Mouse (Mus musculus) thymus, postnatal 14 days (tissue): Measurements from ENCODE around the gene Kcnh7.

Experiments used
- DNase-seq: peaks from one replicate; pipeline ENCODE4 v3.0.0; 2021

Kcnh7 gene

DNA sequence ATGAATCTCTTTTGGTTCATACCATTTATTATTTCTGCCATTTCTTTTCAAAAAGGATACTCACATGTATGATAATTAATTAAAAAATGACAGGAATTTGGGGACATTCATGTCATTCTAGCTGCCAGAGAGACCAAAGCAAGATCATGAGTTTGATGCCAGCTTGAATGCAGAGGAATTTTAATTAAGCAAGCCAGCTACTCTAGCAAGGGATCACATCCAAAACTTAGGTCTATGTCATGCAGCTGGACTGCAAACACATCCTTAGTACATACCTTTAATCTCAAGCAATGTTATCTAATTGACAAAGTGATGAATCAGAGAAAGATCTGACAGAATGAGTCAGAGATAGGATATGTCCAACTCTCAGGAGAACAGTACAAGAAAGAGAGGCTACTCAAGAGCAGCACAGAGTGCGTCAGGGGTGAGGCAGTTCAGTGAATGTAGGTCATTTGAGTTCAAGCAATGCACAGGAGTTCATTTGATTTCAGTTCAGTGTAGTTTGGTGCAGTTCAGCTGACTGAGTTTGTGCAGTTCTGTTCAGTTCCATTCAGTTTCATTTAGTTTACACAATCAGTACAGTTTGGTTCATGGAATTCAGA, 248.7 kb downstream of the Kcnh7 start:
- DNase-seq: no peak

DNA sequence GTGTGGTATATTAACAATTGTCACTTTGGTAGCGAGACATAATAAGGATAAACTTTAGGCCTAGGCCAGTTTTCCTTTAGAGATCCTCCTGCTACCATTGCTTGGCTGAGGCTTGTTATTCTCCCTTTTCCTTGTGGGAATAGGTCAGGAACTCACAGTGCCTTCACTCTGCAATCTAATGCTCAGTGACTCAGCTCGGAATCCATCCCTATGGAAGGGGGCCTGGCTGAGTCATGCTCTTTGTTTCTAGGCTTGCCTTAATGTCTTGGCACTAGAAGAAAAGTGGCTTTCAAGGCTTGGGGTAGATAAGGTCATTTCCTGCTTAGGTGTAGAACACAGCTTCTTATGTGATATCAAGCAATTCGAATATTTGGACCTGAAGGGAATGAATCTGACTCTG, 255.6 kb downstream of the Kcnh7 start:
- no peak for DNase-seq

DNA sequence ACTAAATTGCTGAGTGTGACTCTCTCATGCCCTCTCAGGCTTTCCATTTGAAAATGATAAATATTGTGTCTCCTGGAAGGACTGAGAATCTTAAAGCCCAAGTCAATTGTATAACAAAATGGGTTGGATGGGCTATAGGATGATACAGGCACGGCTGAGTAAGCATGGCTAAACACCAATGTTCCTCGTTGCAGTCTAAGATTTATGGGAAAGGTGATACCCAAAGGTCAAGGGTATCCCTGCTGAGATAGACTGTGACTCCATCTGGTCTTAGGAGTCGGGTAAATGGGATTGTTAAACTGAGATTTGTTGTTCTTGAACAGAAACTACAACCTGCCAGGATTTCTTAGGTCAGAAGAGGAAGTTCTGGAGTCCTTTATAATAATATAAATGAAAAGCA, 256.0 kb downstream of the Kcnh7 start:
- no peak for DNase-seq

GRCm38 (mm10) chr2:62923803-62924202, 260.3 kb downstream of the Kcnh7 start:
- no peak for DNase-seq

GRCm38 (mm10) chr2:62907688-62908087, 276.4 kb downstream of the Kcnh7 start:
- DNase-seq: no peak

DNA sequence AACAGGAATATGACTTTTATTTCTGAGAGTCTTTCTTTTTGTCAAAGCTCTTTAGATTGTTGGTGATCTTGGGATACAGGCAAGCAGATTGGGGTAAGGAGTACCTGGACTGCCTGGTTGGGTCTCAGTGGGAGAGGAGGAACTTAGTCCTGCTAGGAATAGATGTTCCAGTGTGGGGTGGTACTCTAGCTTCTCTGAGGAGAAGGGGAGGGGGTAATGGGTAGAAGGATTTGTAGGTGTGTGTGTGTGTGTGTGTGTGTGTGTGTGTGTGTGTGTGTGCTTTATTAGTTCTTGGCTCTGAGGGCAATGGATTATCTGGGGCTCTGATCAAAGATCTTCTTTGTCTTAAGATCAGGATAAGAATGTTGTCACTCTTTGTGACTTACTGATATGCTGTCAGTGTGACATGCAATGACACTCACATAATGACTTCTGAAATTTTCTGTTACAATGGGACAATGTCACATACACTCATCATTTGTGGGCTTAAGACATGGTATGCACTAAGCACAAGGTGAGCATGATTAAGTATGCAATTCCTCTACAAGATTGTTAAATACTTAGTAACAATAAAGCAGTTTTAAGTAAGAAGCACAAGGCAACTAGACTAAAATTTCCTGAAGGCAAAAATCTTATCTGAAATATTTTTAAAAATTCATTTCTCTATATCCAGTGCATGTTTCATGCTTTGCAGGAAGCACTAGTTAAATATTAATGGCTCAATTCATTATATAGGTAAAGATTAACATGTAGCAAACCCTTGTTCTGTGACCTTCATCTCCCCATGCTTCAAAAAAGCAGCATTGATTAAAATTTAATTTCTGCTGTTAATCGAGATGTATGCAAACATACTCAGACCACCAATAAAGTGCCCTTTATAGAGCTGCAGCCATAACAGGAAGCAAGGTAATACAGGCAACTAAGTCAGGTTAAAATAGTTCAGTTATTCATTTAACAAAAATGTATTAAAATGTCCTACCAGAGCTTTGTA, 281.4 kb downstream of the Kcnh7 start:
- no peak for DNase-seq

DNA sequence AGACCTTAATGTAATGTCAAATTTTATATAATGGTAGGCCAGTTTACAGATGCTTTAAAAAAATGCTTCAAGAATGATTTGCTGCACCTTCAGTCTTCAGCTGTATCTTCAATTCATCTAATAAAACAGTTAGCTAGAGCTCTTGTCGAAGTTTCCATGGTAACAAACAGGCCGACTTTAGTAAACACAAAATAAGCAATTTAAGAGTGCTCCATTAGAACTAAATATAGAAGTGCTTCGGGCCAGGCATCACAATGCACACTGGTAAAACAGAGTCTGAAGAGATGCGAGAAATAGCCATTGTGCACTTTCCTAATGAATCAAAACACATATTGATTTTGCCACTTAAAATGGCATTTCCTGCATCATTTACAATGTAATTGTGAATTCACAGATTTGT, 305.3 kb downstream of the Kcnh7 start:
- no peak for DNase-seq

DNA sequence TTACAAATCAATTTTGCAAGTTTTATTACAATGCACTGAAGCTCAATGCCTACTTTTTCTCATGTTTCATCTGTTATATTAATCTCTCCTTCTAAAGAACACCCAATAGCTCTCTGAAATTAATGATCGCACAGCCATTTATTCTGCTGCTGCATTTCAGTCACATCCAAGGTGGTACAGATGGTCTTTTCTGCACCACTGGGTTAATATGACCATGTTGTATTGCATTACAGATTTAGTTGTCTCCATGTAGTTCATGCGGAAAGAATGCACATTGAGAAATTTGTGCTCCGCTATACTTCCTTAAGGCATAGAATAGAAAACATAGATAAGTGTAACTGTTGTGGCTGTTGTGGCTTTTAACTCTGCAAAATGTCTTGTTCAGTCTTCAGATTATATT, 328.7 kb downstream of the Kcnh7 start:
- no peak for DNase-seq

DNA sequence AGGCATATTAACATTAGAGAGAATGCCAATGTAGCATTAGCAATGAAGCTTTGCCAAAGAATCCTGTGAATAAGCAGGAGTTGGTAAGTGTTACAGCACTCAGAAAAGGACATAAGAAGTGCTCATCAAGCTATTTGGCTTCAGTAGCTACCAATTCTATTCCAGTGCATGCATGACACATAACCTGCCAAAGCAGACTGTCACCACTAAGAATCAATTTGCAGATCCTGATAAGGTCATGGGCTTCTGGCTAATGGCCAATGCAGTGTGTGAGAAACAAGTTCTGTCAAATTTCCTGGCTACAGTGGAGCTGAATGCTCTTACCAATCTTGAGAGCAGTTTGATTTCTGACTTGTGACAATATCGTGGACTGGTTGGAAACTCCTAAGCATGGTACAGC, 341.5 kb downstream of the Kcnh7 start:
- DNase-seq: no peak

DNA sequence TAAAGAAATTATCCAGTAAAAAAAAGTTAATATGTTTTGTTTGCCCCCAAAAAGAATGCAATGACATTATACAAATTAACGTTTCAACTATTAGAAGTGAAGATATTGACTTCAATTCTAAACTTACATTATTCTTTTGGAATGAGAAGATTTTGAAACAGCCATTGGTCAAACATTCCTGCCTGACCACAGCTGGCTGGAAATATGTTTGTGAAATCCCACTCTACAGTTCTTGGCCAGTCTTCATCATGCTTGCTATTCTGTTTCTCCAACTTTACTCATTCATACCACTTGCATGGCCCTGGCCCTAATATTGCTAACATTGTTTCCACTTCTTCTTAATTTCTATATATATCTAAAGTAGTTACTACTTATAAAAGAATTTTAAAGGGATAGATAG, 349.8 kb downstream of the Kcnh7 start:
- DNase-seq: no peak

- no peak for DNase-seq
Measured at GRCm38 (mm10) chr2:62819231-62819630, 364.9 kb downstream of the Kcnh7 start.

GRCm38 (mm10) chr2:62816016-62816415, 368.1 kb downstream of the Kcnh7 start:
- DNase-seq: no peak

DNA sequence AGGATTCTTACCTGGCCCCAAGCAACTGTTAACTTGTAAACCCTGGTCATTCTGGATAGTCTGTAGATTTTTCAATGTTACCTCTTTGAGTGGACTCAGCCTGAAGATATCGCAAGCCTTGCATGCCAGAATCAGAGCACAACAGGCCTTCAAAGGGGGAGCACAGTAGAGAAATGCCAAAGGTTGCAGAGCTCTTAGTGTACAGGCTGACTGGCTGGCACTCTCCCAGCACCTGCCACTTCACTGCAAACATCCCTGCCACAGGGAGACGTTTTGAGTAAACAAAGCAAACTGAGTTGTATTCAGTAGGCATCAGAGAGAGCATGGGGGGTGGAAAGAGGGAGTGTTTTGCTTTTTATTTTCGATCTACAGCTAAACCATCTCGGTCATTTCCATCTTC, 375.3 kb downstream of the Kcnh7 start:
- no peak for DNase-seq

- no peak for DNase-seq
Measured at GRCm38 (mm10) chr2:62807476-62807882, 376.6 kb downstream of the Kcnh7 start.

DNA sequence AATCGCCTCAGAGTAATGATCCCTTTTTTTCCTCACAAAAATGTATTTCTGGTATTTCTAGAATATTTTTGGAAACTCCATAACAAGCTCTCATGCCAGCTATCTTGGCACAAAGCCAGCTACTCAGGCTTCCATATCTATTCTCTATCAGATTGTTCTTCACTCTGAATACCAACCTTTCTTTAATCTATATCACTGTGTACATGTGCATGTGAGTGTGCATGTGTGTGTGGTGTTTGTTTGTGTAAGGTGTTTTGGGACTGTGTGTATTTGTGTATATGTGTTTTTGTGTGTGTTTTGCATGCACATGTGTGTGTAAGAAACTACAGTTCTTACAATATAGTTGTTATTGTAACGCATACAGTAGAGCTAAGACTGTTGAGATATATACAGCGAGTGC, 377.2 kb downstream of the Kcnh7 start:
- no peak for DNase-seq

DNA sequence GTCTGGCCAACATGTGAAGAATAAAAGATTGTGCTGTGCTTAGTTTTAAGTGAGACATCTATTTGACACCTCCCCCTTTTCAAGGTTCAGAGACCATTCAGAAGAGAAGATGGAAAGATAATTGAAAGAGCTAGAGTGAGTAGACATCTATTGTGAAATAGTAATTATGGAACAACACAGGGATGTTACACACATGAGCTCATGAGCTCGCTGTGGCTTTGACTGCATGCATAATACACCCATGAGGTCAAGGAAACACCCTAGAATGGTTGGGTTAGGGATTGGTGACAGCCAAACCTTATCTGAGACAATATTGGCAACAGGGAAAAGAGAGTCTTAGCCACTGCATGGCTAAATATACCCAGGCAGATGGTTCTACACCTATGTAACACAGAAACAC, 380.1 kb downstream of the Kcnh7 start:
- no peak for DNase-seq

GRCm38 (mm10) chr2:62784460-62785038, 399.5 kb downstream of the Kcnh7 start:
- no peak for DNase-seq

- no peak for DNase-seq
Measured at GRCm38 (mm10) chr2:62746256-62746655, 437.8 kb downstream of the Kcnh7 start.

- DNase-seq: no peak
Measured at GRCm38 (mm10) chr2:62743098-62743497, 441.0 kb downstream of the Kcnh7 start.

DNA sequence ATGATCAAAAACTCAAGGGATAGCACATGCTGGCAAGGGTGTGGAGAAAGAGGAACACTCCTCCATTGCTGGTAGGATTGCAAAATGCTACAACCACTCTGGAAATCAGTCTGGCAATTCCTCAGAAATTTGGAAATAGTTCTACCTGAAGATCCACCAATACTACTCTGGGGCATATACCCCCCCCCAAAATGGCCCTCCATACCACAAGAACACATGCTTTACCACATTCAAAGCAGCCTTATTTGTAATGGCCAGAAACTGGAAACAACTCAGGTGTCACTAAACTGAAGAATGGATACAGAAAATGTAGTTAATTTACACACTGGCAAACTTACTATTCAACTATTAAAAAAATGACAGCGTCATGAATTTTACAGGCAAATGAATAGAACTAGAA, 453.4 kb downstream of the Kcnh7 start:
- DNase-seq: no peak

GRCm38 (mm10) chr2:62727732-62728131, 456.4 kb downstream of the Kcnh7 start:
- DNase-seq: no peak

DNA sequence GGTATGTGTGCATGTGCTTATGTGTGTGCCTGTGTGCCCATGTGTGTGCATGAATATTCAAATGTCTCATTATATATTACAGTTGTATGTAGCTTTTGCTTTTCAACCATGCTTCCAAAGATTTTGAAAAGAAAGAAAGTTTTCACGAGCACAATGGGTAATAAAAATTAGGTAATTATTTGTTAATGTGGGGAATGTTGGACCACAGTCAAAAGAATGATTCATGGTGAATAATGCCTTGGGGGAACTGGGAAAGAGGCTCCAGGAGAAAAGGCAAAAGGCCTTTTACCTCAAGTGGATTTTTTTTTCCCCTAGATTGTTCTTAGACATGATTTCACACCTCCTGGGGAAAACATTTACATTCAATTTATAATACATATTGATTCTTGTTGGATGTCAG, 458.1 kb downstream of the Kcnh7 start:
- no peak for DNase-seq

- DNase-seq: no peak
Measured at GRCm38 (mm10) chr2:62718411-62718810, 465.7 kb downstream of the Kcnh7 start.

DNA sequence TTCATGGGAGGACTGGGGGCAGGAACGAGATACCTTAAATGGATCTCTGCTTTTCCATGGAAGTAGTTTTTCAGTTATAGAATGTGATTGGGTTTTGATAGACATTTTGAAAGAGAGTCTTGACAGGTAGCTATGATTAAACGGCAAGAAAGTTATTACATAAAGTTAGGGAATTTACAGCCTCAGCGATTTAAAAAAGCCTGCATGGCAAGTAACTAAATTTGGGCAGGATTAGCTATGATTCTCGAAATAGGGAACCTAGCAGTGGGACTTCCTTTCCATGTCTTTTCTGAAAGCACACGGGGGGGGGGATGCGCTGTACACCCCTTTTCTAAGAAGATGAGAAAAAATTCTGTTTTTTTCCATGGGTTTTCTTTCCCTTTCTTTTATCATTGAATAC, 466.8 kb downstream of the Kcnh7 start:
- no peak for DNase-seq
